ENCODE assay signal across 8 mouse cellular contexts in the genomic region with DNA sequence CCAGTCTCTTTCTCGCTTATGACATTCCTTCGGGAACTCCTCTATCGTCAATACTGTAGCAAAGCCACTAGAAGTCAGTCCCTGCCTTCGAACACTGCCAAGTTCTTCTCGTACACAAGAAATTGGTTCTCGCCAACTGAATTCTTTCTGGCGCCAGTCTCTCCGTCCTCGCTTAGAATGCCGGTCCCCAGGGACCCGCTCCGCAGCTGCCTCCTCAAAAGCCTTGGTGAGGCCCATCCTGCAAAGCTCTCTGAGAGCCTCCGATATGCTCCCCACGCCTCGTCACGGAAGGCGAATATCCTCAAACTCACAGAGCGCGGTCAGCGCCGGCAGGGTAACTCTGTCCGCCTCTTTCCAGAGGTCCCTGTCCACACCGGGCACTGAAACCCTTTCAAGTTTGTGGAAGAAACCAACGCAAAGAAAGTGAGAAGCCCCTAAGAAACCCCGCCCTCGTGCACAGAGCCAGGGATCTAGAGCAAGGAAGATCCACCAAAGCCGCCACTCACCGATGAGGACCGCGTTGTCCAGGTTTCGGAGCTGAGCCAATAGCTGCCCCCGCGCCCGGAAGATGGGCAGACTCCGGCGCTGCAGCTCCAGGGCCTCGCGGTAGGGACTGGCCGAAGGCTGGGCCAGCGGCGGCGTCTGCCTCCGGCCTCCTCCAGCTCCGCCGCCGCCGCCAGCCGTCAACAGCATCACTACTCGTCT. TPM values are rescaled to one million over a fixed set of nuclear protein-coding genes. Genes with fewer than 3 reads are reported as not detected.
A peak's percentile ranks its signal among the peaks of the same experiment; 100 is the strongest.
DNase-seq lines count a peak whose midpoint lies in the region; ATAC-seq lines count a peak whose summit lies in the region.

No protein-coding gene starts in this region.

- peaks cover 15% of the 10 kb centered on the region for H3K4me1 ChIP-seq in kidney, embryonic 16.5 days (ENCODE audit: insufficient read depth, low read length)
- peaks cover 13% of the 10 kb centered on the region for H3K4me1 ChIP-seq in intestine, embryonic 16.5 days (ENCODE audit: control insufficient read depth, insufficient read depth, low read length)
- peaks cover 16% of the 10 kb centered on the region for H3K4me1 ChIP-seq in midbrain, embryonic 12.5 days

- no peak for DNase-seq in kidney, adult 11 months
- DNase-seq in NIH3T3 (ENCODE audit: low read depth): peak; percentile 78
- no peak for DNase-seq in right cerebral cortex, postnatal 14 days
- no peak for DNase-seq in right cerebral cortex, postnatal 25 days

- peak overlapping the region; percentile 84 for H3K27ac ChIP-seq in kidney, embryonic 16.5 days (ENCODE audit: low read length)
- peak overlapping the region; percentile 87 for H3K27ac ChIP-seq in intestine, embryonic 16.5 days (ENCODE audit: low read length)
- peak overlapping the region; percentile 78 for H3K27ac ChIP-seq in midbrain, embryonic 12.5 days (replicated peaks)

- peak; percentile 90 for ATAC-seq in kidney, embryonic 16.5 days (ENCODE audit: low FRiP score, low TSS enrichment)
- peak; percentile 60 for ATAC-seq in erythroblast, adult 5-6 weeks (replicated peaks; ENCODE audit: low FRiP score, poor library complexity, severe bottlenecking)
- peak; percentile 88 for ATAC-seq in intestine, embryonic 16.5 days
- ATAC-seq in midbrain, embryonic 12.5 days (ENCODE audit: low FRiP score, low read depth): peak; percentile 88

- under 1% methylated on average over 47 of the region's 49 CpGs for WGBS in kidney, embryonic 16.5 days
- under 1% methylated on average over 49 of the region's 49 CpGs for WGBS in intestine, embryonic 16.5 days
- WGBS in midbrain, embryonic 12.5 days: under 1% methylated on average over 49 of the region's 49 CpGs

- H3K4me3 ChIP-seq in kidney, embryonic 16.5 days (ENCODE audit: low read length): peak overlapping the region; percentile 97
- H3K4me3 ChIP-seq in intestine, embryonic 16.5 days (ENCODE audit: low read length): peak overlapping the region; percentile 96
- H3K4me3 ChIP-seq in midbrain, embryonic 12.5 days: peak overlapping the region; percentile 92

- peaks cover 14% of the 10 kb centered on the region for H3K36me3 ChIP-seq in kidney, embryonic 16.5 days (ENCODE audit: insufficient read depth, low read length)
- H3K36me3 ChIP-seq in intestine, embryonic 16.5 days (ENCODE audit: control insufficient read depth, insufficient read depth, low read length): 0 out of 2 replicates have a peak, but pooled peaks cover 6% of the 10 kb centered on the region
- peaks cover 17% of the 10 kb centered on the region for H3K36me3 ChIP-seq in midbrain, embryonic 12.5 days

- H3K27me3 ChIP-seq in kidney, embryonic 16.5 days (ENCODE audit: insufficient read depth, low read length): no peaks in the 10 kb centered on the region
- H3K27me3 ChIP-seq in intestine, embryonic 16.5 days (replicated peaks; ENCODE audit: control insufficient read depth, insufficient read depth, low read length): no peaks in the 10 kb centered on the region
- no peaks in the 10 kb centered on the region for H3K27me3 ChIP-seq in midbrain, embryonic 12.5 days

- peak overlapping the region; percentile 87 for H3K4me2 ChIP-seq in kidney, embryonic 16.5 days (replicated peaks; ENCODE audit: low read depth, low read length)
- peak overlapping the region; percentile 59 for H3K4me2 ChIP-seq in intestine, embryonic 16.5 days (ENCODE audit: low read depth, low read length)
- H3K4me2 ChIP-seq in midbrain, embryonic 12.5 days (replicated peaks): peak overlapping the region; percentile 94

- peak overlapping the region; percentile 82 for H3K9ac ChIP-seq in kidney, embryonic 16.5 days (replicated peaks; ENCODE audit: low read length)
- peak overlapping the region; percentile 81 for H3K9ac ChIP-seq in intestine, embryonic 16.5 days (ENCODE audit: low read depth, low read length)
- peak overlapping the region; percentile 79 for H3K9ac ChIP-seq in midbrain, embryonic 12.5 days (replicated peaks)

- H3K9me3 ChIP-seq in kidney, embryonic 16.5 days (ENCODE audit: low read length): no peaks in the 10 kb centered on the region
- H3K9me3 ChIP-seq in intestine, embryonic 16.5 days (ENCODE audit: control insufficient read depth, low read length): no peaks in the 10 kb centered on the region
- H3K9me3 ChIP-seq in midbrain, embryonic 12.5 days: no peaks in the 10 kb centered on the region

RNA-seq across cellular contexts. Expression of a gene that starts 0.5 kb away (rescaled TPM):
- 23.9 TPM in 2 replicates for polyA plus RNA-seq in kidney, embryonic 16.5 days (2015; fragmentation: Nextera tagmentation; extraction: Ambion mirVana)
- 2.3 and 3.3 TPM in 2 replicates for total RNA-seq in erythroblast, adult 5-6 weeks (2015; ENCODE audit: low replicate concordance)
- total RNA-seq in erythroblast, adult 5-6 weeks (2017; ENCODE audit: low replicate concordance): 5.6 and 6.6 TPM in 2 replicates
- 12.2 and 13.9 TPM in 2 replicates for polyA plus RNA-seq in intestine, embryonic 16.5 days (2015; fragmentation: Nextera tagmentation; extraction: Ambion mirVana)
- 19.3 and 20.0 TPM in 2 replicates for polyA plus RNA-seq in midbrain, embryonic 12.5 days (2016; fragmentation: Nextera tagmentation; extraction: Ambion mirVana)

RNA-seq across cellular contexts. Expression of a gene that starts 15.6 kb away (rescaled TPM):
- 44.8 and 45.2 TPM in 2 replicates for polyA plus RNA-seq in kidney, embryonic 16.5 days (2015; fragmentation: Nextera tagmentation; extraction: Ambion mirVana)
- total RNA-seq in erythroblast, adult 5-6 weeks (2015; ENCODE audit: low replicate concordance): 10.0 and 14.6 TPM in 2 replicates
- 18.7 and 20.6 TPM in 2 replicates for total RNA-seq in erythroblast, adult 5-6 weeks (2017; ENCODE audit: low replicate concordance)
- 27.9 and 35.2 TPM in 2 replicates for polyA plus RNA-seq in intestine, embryonic 16.5 days (2015; fragmentation: Nextera tagmentation; extraction: Ambion mirVana)
- polyA plus RNA-seq in midbrain, embryonic 12.5 days (2016; fragmentation: Nextera tagmentation; extraction: Ambion mirVana): 52.7 and 57.1 TPM in 2 replicates

RNA-seq across cellular contexts. Expression of a gene that starts 15.9 kb away (rescaled TPM):
- polyA plus RNA-seq in kidney, embryonic 16.5 days (2015; fragmentation: Nextera tagmentation; extraction: Ambion mirVana): 41.9 and 48.6 TPM in 2 replicates
- 11.0 and 11.7 TPM in 2 replicates for total RNA-seq in erythroblast, adult 5-6 weeks (2015; ENCODE audit: low replicate concordance)
- 6.1 and 8.6 TPM in 2 replicates for total RNA-seq in erythroblast, adult 5-6 weeks (2017; ENCODE audit: low replicate concordance)
- polyA plus RNA-seq in intestine, embryonic 16.5 days (2015; fragmentation: Nextera tagmentation; extraction: Ambion mirVana): 65.8 and 66.4 TPM in 2 replicates
- 44.6 and 47.1 TPM in 2 replicates for polyA plus RNA-seq in midbrain, embryonic 12.5 days (2016; fragmentation: Nextera tagmentation; extraction: Ambion mirVana)

RNA-seq across cellular contexts. Expression of a gene that starts 20.9 kb away (rescaled TPM):
- polyA plus RNA-seq in kidney, embryonic 16.5 days (2015; fragmentation: Nextera tagmentation; extraction: Ambion mirVana): 277 and 287 TPM in 2 replicates
- total RNA-seq in erythroblast, adult 5-6 weeks (2015; ENCODE audit: low replicate concordance): 72.8 and 93.0 TPM in 2 replicates
- total RNA-seq in erythroblast, adult 5-6 weeks (2017; ENCODE audit: low replicate concordance): 10.1 and 11.7 TPM in 2 replicates
- 331 and 372 TPM in 2 replicates for polyA plus RNA-seq in intestine, embryonic 16.5 days (2015; fragmentation: Nextera tagmentation; extraction: Ambion mirVana)
- polyA plus RNA-seq in midbrain, embryonic 12.5 days (2016; fragmentation: Nextera tagmentation; extraction: Ambion mirVana): 209 and 224 TPM in 2 replicates

RNA-seq across cellular contexts. Expression of a gene that starts 29.6 kb away (rescaled TPM):
- 56.7 and 59.7 TPM in 2 replicates for polyA plus RNA-seq in kidney, embryonic 16.5 days (2015; fragmentation: Nextera tagmentation; extraction: Ambion mirVana)
- not detected in 2 replicates for total RNA-seq in erythroblast, adult 5-6 weeks (2015; ENCODE audit: low replicate concordance)
- total RNA-seq in erythroblast, adult 5-6 weeks (2017; ENCODE audit: low replicate concordance): not detected in 2 replicates
- polyA plus RNA-seq in intestine, embryonic 16.5 days (2015; fragmentation: Nextera tagmentation; extraction: Ambion mirVana): 45.2 and 51.0 TPM in 2 replicates
- polyA plus RNA-seq in midbrain, embryonic 12.5 days (2016; fragmentation: Nextera tagmentation; extraction: Ambion mirVana): 406 and 410 TPM in 2 replicates
